Mouse (Mus musculus) neural tube, embryonic 11.5 days (tissue): ENCODE measurements at regions not wholly inside any gene's neighbourhood (a gene's known extent, or its start where the extent isn't known, plus 50 kb on each side); places are given as distances from the start of the nearest gene placed in this dataset.

Experiments used
- ATAC-seq: fragments of 200-750 bp; cut with Nextera tagmentation; 2 replicates; pipeline ENCODE4 v1.8.0; 2017; ENCODE audit warnings: moderate number of reproducible peaks, mild to moderate bottlenecking, moderate TSS enrichment, moderate library complexity; ENCODE audit not compliant: insufficient read depth, low FRiP score, low TSS enrichment
- DNase-seq: peaks from one replicate; pipeline ENCODE4 v3.0.0-alpha.2; 2015; ENCODE audit warnings: low spot score
- H3K27ac ChIP-seq: fragments of 300-500 bp; sonication (generic); 2 replicates; pipeline ENCODE4 v1.5.1; 2014; ENCODE audit warnings: low read depth, mild to moderate bottlenecking, low read length
- H3K27me3 ChIP-seq: fragments of 300-500 bp; sonication (generic); 2 replicates; pipeline ENCODE4 v1.6.1; 2014; ENCODE audit warnings: mild to moderate bottlenecking, low read length, mixed read lengths; ENCODE audit not compliant: control insufficient read depth, insufficient read depth
- H3K36me3 ChIP-seq: fragments of 300-500 bp; sonication (generic); 2 replicates; pipeline ENCODE4 v1.6.1; 2014; ENCODE audit warnings: mild to moderate bottlenecking, low read length, moderate library complexity, mixed read lengths; ENCODE audit not compliant: control insufficient read depth, insufficient read depth
- H3K4me1 ChIP-seq: fragments of 300-500 bp; sonication (generic); 2 replicates; pipeline ENCODE4 v1.6.1; 2014; ENCODE audit warnings: low read length, mixed read lengths; ENCODE audit not compliant: control insufficient read depth, insufficient read depth
- H3K4me2 ChIP-seq: fragments of 300-500 bp; sonication (generic); 2 replicates; pipeline ENCODE4 v1.6.1; 2014; ENCODE audit warnings: low read depth, mild to moderate bottlenecking, moderate library complexity
- H3K4me3 ChIP-seq: fragments of 300-500 bp; sonication (generic); 2 replicates; pipeline ENCODE4 v1.5.1; 2014; ENCODE audit warnings: low read depth, low read length
- H3K9ac ChIP-seq: fragments of 300-500 bp; sonication (generic); 2 replicates; pipeline ENCODE4 v1.6.1; 2014; ENCODE audit warnings: mild to moderate bottlenecking, low read length
- H3K9me3 ChIP-seq: fragments of 300-500 bp; sonication (generic); 2 replicates; pipeline ENCODE4 v1.6.1; 2016; ENCODE audit warnings: low read length; ENCODE audit not compliant: control insufficient read depth
- WGBS: fragments of 180-500 bp; shearing (Covaris S2); extraction: QIAGEN DNeasy Blood & Tissue Kit; methylation state at CpG from one replicate; pipeline ENCODE4 v1.1.7; 2014; 5-methylcytosine and 5-hydroxymethylcytosine counted together

- ATAC-seq (no peak), DNase-seq (no peak)
- H3K27ac ChIP-seq = no peak overlapping the region
- H3K27me3 ChIP-seq = no peaks in the 10 kb centered on the region
- no peaks in the 10 kb centered on the region for H3K36me3 ChIP-seq
- H3K9ac ChIP-seq = no peak overlapping the region
- H3K4me2 ChIP-seq = no peak overlapping the region
- WGBS = 81% methylated on average over 6 of the region's 6 CpGs
- no peaks in the 10 kb centered on the region for H3K9me3 ChIP-seq
- no peaks in the 10 kb centered on the region for H3K4me1 ChIP-seq
- no peak overlapping the region for H3K4me3 ChIP-seq
These were observed 152.6 kb upstream of the Api5 start for GRCm38 (mm10) chr2:94590494-94590893.

GRCm38 (mm10) chr2:94587255-94587654 is 149.3 kb upstream of the Api5 start:
- Histone ChIP-seq H3K27me3 (no peaks in the 10 kb centered on the region), H3K4me3 (no peak overlapping the region), H3K27ac (no peak overlapping the region), H3K36me3 (no peaks in the 10 kb centered on the region), H3K9ac (no peak overlapping the region), H3K4me1 (no peaks in the 10 kb centered on the region), H3K4me2 (no peak overlapping the region), H3K9me3 (no peaks in the 10 kb centered on the region)
- ATAC-seq = no peak
- WGBS = 71% methylated on average over 1 of the region's 1 CpGs
- DNase-seq = no peak

- Histone ChIP-seq H3K27ac (no peak overlapping the region), H3K36me3 (no peaks in the 10 kb centered on the region), H3K9ac (no peak overlapping the region), H3K9me3 (no peaks in the 10 kb centered on the region), H3K27me3 (no peaks in the 10 kb centered on the region), H3K4me3 (no peak overlapping the region), H3K4me2 (no peak overlapping the region), H3K4me1 (no peaks in the 10 kb centered on the region)
- DNase-seq (no peak), ATAC-seq (no peak)
- 84% methylated on average over 3 of the region's 3 CpGs for WGBS
These were observed 133.7 kb upstream of the Api5 start for GRCm38 (mm10) chr2:94571646-94572045.

GRCm38 (mm10) chr2:94541230-94541905 is 103.4 kb upstream of the Api5 start:
- no peaks in the 10 kb centered on the region for H3K9me3 ChIP-seq
- 89% methylated on average over 3 of the region's 3 CpGs for WGBS
- no peak overlapping the region for H3K27ac ChIP-seq
- no peak overlapping the region for H3K4me3 ChIP-seq
- H3K36me3 ChIP-seq = no peaks in the 10 kb centered on the region
- no peaks in the 10 kb centered on the region for H3K27me3 ChIP-seq
- no peaks in the 10 kb centered on the region for H3K4me1 ChIP-seq
- no peak overlapping the region for H3K4me2 ChIP-seq
- no peak for ATAC-seq
- no peak overlapping the region for H3K9ac ChIP-seq
- DNase-seq = no peak

GRCm38 (mm10) chr2:94536631-94537030 is 98.7 kb upstream of the Api5 start:
- no peaks in the 10 kb centered on the region for H3K9me3 ChIP-seq
- no peak overlapping the region for H3K4me2 ChIP-seq
- H3K27me3 ChIP-seq = no peaks in the 10 kb centered on the region
- H3K27ac ChIP-seq = no peak overlapping the region
- no peaks in the 10 kb centered on the region for H3K4me1 ChIP-seq
- H3K4me3 ChIP-seq = no peak overlapping the region
- H3K9ac ChIP-seq = no peak overlapping the region
- DNase-seq = no peak
- ATAC-seq = no peak
- H3K36me3 ChIP-seq = no peaks in the 10 kb centered on the region
- WGBS = 90% methylated on average over 4 of the region's 4 CpGs

- Histone ChIP-seq H3K4me2 (no peak overlapping the region), H3K36me3 (no peaks in the 10 kb centered on the region), H3K27me3 (no peaks in the 10 kb centered on the region), H3K9ac (no peak overlapping the region), H3K27ac (no peak overlapping the region), H3K9me3 (no peaks in the 10 kb centered on the region), H3K4me3 (no peak overlapping the region), H3K4me1 (no peaks in the 10 kb centered on the region)
- WGBS = 27% methylated on average over 5 of the region's 5 CpGs
- peak; percentile 23; the same call in 1 of the 2 replicates for ATAC-seq
- no peak for DNase-seq
These were observed 93.2 kb upstream of the Api5 start for GRCm38 (mm10) chr2:94531175-94531574.

- H3K9me3 ChIP-seq = no peaks in the 10 kb centered on the region
- H3K4me2 ChIP-seq = no peak overlapping the region
- no peak overlapping the region for H3K4me3 ChIP-seq
- H3K27me3 ChIP-seq = no peaks in the 10 kb centered on the region
- WGBS = 34% methylated on average over 6 of the region's 6 CpGs
- DNase-seq = peak; percentile 51
- ATAC-seq = no peak
- no peaks in the 10 kb centered on the region for H3K36me3 ChIP-seq
- H3K27ac ChIP-seq = no peak overlapping the region
- H3K4me1 ChIP-seq = no peaks in the 10 kb centered on the region
- no peak overlapping the region for H3K9ac ChIP-seq
These were observed 86.6 kb upstream of the Api5 start for GRCm38 (mm10) chr2:94524536-94524935.

GRCm38 (mm10) chr2:94516866-94517265 is 78.9 kb upstream of the Api5 start:
- 90% methylated on average over 1 of the region's 1 CpGs for WGBS
- H3K4me3 ChIP-seq = no peak overlapping the region
- DNase-seq (no peak), ATAC-seq (no peak)
- H3K4me1 ChIP-seq = no peaks in the 10 kb centered on the region
- no peak overlapping the region for H3K9ac ChIP-seq
- no peaks in the 10 kb centered on the region for H3K9me3 ChIP-seq
- no peaks in the 10 kb centered on the region for H3K36me3 ChIP-seq
- no peaks in the 10 kb centered on the region for H3K27me3 ChIP-seq
- H3K4me2 ChIP-seq = no peak overlapping the region
- no peak overlapping the region for H3K27ac ChIP-seq

- no peak overlapping the region for H3K4me2 ChIP-seq
- DNase-seq = no peak
- WGBS = 72% methylated on average over 3 of the region's 3 CpGs
These were observed 74.1 kb upstream of the Api5 start for GRCm38 (mm10) chr2:94512027-94512426.

More at GRCm38 (mm10) chr2:94512027-94512426, 74.1 kb upstream of the Api5 start:
- no peak for ATAC-seq
- no peak overlapping the region for H3K4me3 ChIP-seq
- H3K9me3 ChIP-seq = no peaks in the 10 kb centered on the region
- H3K36me3 ChIP-seq = no peaks in the 10 kb centered on the region
- H3K27ac ChIP-seq = no peak overlapping the region
- H3K9ac ChIP-seq = no peak overlapping the region
- H3K27me3 ChIP-seq = no peaks in the 10 kb centered on the region
- H3K4me1 ChIP-seq = no peaks in the 10 kb centered on the region
